Mouse (Mus musculus): Measurements from ENCODE around the gene Plcg2. TPM values are rescaled to one million over a fixed set of nuclear protein-coding genes. Genes with fewer than 3 reads are reported as not detected.
A peak's percentile ranks its signal among the peaks of the same experiment; 100 is the strongest.

The Plcg2 gene
- 7.6 TPM for polyA plus RNA-seq (2021)

GRCm38 (mm10) chr8:117498179-117498914 lies at the start of gene Plcg2:
Plcg2 (plus strand) TSS chr8:117498291.
- CTCF ChIA-PET = no interaction called here
- no peaks in the 10 kb centered on the region for H3K27me3 ChIP-seq
- in situ Hi-C loops (cut with MboI; ENCODE audit: low pct_unique_long_range_greater_than_20kb) = no loop called here
- ATAC-seq = peak; percentile 63
- POLR2A ChIA-PET = no interaction called here
- TF ChIP-seq CTCF (IDR thresholded peaks at IDR 0.05) = no peak
- DNase-seq (ENCODE audit: low read depth, low spot score) = no peak

- in situ Hi-C loops (cut with MboI; ENCODE audit: low pct_unique_long_range_greater_than_20kb) = no loop called here
- CTCF ChIA-PET = no interaction called here
Measured at GRCm38 (mm10) chr8:117451072-117451471, 47.0 kb upstream of the Plcg2 start.

GRCm38 (mm10) chr8:117453974-117454373 lies 44.1 kb upstream of the Plcg2 start:
- no peaks in the 10 kb centered on the region for H3K27me3 ChIP-seq
- DNase-seq (ENCODE audit: low read depth, low spot score) (no peak), ATAC-seq (no peak)
- ChIA-PET CTCF (interaction anchor here (0.9 to 2.0 kb wide), 2 partner anchors 8 to 9 kb away, joined by 3 to 4 read pairs; no protein-coding TSS in a partner anchor), POLR2A (interaction anchor here (0.9 kb wide), 1 partner anchor 57 kb away, joined by 3 read pairs; no protein-coding TSS in a partner anchor)
- in situ Hi-C loops (cut with MboI; ENCODE audit: low pct_unique_long_range_greater_than_20kb) = no loop called here
- TF ChIP-seq CTCF (IDR thresholded peaks at IDR 0.05) = no peak

More at GRCm38 (mm10) chr8:117451072-117451471, 47.0 kb upstream of the Plcg2 start:
- no peaks in the 10 kb centered on the region for H3K27me3 ChIP-seq
- no peak for DNase-seq (ENCODE audit: low read depth, low spot score)
- POLR2A ChIA-PET = interaction anchor here (0.9 kb wide), 1 partner anchor 11 kb away, joined by 4 read pairs; no protein-coding TSS in a partner anchor
- ATAC-seq = no peak
- TF ChIP-seq CTCF (IDR thresholded peaks at IDR 0.05) = no peak

- ChIA-PET CTCF (no interaction called here), POLR2A (interaction anchor here (0.9 kb wide), 2 partner anchors 9 to 57 kb away, joined by 3 read pairs; no protein-coding TSS in a partner anchor)
- no peak for TF ChIP-seq CTCF (IDR thresholded peaks at IDR 0.05)
- DNase-seq (ENCODE audit: low read depth, low spot score) (peak; percentile 35), ATAC-seq (peak; percentile 83)
- in situ Hi-C loops (cut with MboI; ENCODE audit: low pct_unique_long_range_greater_than_20kb) = loop anchor here (5.0 kb wide), 1 partner anchor 67 kb away; no protein-coding TSS in a partner anchor
- H3K27me3 ChIP-seq = no peaks in the 10 kb centered on the region
Measured at GRCm38 (mm10) chr8:117454516-117455116, 43.5 kb upstream of the Plcg2 start.

- in situ Hi-C loops (cut with MboI; ENCODE audit: low pct_unique_long_range_greater_than_20kb) = loop anchor here (5.0 kb wide), 1 partner anchor 68 kb away; no protein-coding TSS in a partner anchor
- ChIA-PET POLR2A (no interaction called here), CTCF (no interaction called here)
- no peak for TF ChIP-seq CTCF (IDR thresholded peaks at IDR 0.05)
- no peaks in the 10 kb centered on the region for H3K27me3 ChIP-seq
- ATAC-seq (no peak), DNase-seq (ENCODE audit: low read depth, low spot score) (no peak)
Measured at GRCm38 (mm10) chr8:117455701-117456100, 42.4 kb upstream of the Plcg2 start.

- DNase-seq (ENCODE audit: low read depth, low spot score) (no peak), ATAC-seq (no peak)
- ChIA-PET CTCF (interaction anchor here (1.4 kb wide), 1 partner anchor 234 kb away, joined by 4 read pairs; no protein-coding TSS in a partner anchor), POLR2A (no interaction called here)
- TF ChIP-seq CTCF (IDR thresholded peaks at IDR 0.05) = no peak
- in situ Hi-C loops (cut with MboI; ENCODE audit: low pct_unique_long_range_greater_than_20kb) = loop anchor here (5.0 kb wide), 1 partner anchor 71 kb away; no protein-coding TSS in a partner anchor
- no peaks in the 10 kb centered on the region for H3K27me3 ChIP-seq
Measured at GRCm38 (mm10) chr8:117458440-117458839, 39.7 kb upstream of the Plcg2 start.

GRCm38 (mm10) chr8:117462701-117463284 lies 35.3 kb upstream of the Plcg2 start:
- ChIA-PET CTCF (interaction anchor here (0.7 to 3.3 kb wide), 8 partner anchors 10 to 355 kb away, joined by 3 to 22 read pairs (median 4); no protein-coding TSS in a partner anchor), POLR2A (no interaction called here)
- TF ChIP-seq CTCF (IDR thresholded peaks at IDR 0.05) = no peak
- DNase-seq (ENCODE audit: low read depth, low spot score) = peak; percentile 46
- H3K27me3 ChIP-seq = no peaks in the 10 kb centered on the region
- in situ Hi-C loops (cut with MboI; ENCODE audit: low pct_unique_long_range_greater_than_20kb) = no loop called here
- peak; percentile 63 for ATAC-seq

GRCm38 (mm10) chr8:117464525-117464924 lies 33.6 kb upstream of the Plcg2 start:
- no peaks in the 10 kb centered on the region for H3K27me3 ChIP-seq
- POLR2A ChIA-PET = interaction anchor here (0.6 to 1.2 kb wide), 2 partner anchors 239 to 302 kb away, joined by 3 to 4 read pairs; no protein-coding TSS in a partner anchor
- DNase-seq (ENCODE audit: low read depth, low spot score) (no peak), ATAC-seq (no peak)
- TF ChIP-seq CTCF (IDR thresholded peaks at IDR 0.05) = peak; percentile 75
- CTCF ChIA-PET = interaction anchor here (0.9 to 3.3 kb wide), 2 partner anchors 240 to 357 kb away, joined by 3 to 22 read pairs; no protein-coding TSS in a partner anchor
- in situ Hi-C loops (cut with MboI; ENCODE audit: low pct_unique_long_range_greater_than_20kb) = no loop called here

- POLR2A ChIA-PET = no interaction called here
- ATAC-seq (peak; percentile 20), DNase-seq (ENCODE audit: low read depth, low spot score) (no peak)
- peak; percentile 83 for TF ChIP-seq CTCF (IDR thresholded peaks at IDR 0.05)
- in situ Hi-C loops (cut with MboI; ENCODE audit: low pct_unique_long_range_greater_than_20kb) = no loop called here
- CTCF ChIA-PET = interaction anchor here (3.3 kb wide), 1 partner anchor 241 kb away, joined by 22 read pairs; no protein-coding TSS in a partner anchor
- no peaks in the 10 kb centered on the region for H3K27me3 ChIP-seq
Measured at GRCm38 (mm10) chr8:117465250-117465649, 32.8 kb upstream of the Plcg2 start.

GRCm38 (mm10) chr8:117467466-117467865 lies 30.6 kb upstream of the Plcg2 start:
- CTCF ChIA-PET = interaction anchor here (2.4 kb wide), 1 partner anchor 360 kb away, joined by 6 read pairs; no protein-coding TSS in a partner anchor
- in situ Hi-C loops (cut with MboI; ENCODE audit: low pct_unique_long_range_greater_than_20kb) = no loop called here

More at GRCm38 (mm10) chr8:117467466-117467865, 30.6 kb upstream of the Plcg2 start:
- H3K27me3 ChIP-seq = no peaks in the 10 kb centered on the region
- ATAC-seq = no peak
- TF ChIP-seq CTCF (IDR thresholded peaks at IDR 0.05) = no peak
- POLR2A ChIA-PET = no interaction called here
- DNase-seq (ENCODE audit: low read depth, low spot score) = no peak
